Mouse (Mus musculus): ENCODE measurements around the gene Fam124a.

DNA sequence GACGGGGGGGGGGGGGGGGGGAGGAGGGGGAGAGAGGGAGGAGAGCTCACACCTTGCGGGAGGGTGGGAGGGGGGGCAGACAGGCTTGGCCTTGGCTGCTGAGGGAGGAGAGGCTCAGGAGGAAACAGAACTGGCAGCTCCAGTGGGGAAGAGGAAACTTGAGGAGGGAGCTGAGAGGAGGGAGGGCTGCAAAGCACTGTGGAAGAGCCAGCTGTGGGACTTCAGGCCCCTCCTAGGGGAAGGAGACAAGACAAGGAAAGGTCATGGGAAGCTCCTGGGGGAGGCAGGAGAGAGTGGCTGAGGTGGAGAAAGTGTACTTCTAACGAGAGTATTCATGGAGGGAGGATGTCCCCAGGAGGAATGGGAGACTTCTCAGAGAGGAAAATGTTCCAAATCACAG is 17.9 kb downstream of the Fam124a start:
- TF ChIP-seq GATA1 (IDR thresholded peaks at IDR 0.05; ENCODE audit: borderline replicate concordance, low read length) (no peak), FLI1 (IDR thresholded peaks at IDR 0.05; ENCODE audit: low read length) (no peak)

Data from megakaryocyte, embryonic 14.5 days (primary cell).